Mouse (Mus musculus): ENCODE results near the gene Zfand3. TPM values are rescaled to one million over a fixed set of nuclear protein-coding genes. Genes with fewer than 3 reads are reported as not detected.

Gene Zfand3
- total RNA-seq, 2 experiments from 2014 or later = 91.3 to 106 TPM

GRCm38 (mm10) chr17:29995986-29996385, 8.5 kb upstream of the Zfand3 start:
- no peak for DNase-seq (ENCODE audit: low spot score in 2 of 2)

- DNase-seq (ENCODE audit: low spot score in 2 of 2) = no peak
These were observed 6.8 kb upstream of the Zfand3 start for GRCm38 (mm10) chr17:29997726-29998125.

DNA sequence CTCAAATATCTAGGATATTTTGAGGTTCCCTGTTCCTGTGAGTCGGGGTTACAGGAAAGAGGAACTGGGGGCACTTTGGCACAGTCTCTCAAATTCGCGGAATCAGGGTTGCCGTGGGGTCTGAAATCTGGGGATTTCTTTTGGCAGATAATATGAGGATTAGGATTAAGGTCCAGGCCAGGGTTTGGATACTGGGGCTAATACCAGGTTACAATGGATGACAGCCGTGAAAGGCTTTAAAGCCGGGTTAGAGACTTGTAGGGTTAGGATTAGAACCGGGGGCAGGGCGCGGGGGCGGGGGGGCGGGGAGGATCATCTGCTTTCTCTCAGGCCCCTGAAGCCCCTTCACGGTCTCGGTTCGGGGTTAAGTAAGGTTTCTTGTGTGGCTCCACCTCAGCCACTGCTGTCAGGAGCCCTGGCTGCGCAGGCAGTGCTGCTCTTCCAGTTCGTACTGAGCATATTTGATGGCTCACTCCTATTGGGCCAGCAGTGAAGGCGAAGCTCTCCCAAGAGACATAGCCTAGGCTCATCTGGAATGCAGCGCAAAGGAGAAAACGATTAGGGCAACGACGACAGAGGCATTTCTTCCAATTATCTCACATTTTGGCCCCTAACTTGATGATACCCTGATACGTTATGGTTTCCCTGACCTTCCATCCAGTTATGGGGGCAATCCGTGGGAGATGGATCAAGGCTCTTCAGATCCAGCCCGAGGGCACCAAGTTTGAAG, 5.8 kb upstream of the Zfand3 start:
- no peak for DNase-seq (ENCODE audit: low spot score in 2 of 2)

DNA sequence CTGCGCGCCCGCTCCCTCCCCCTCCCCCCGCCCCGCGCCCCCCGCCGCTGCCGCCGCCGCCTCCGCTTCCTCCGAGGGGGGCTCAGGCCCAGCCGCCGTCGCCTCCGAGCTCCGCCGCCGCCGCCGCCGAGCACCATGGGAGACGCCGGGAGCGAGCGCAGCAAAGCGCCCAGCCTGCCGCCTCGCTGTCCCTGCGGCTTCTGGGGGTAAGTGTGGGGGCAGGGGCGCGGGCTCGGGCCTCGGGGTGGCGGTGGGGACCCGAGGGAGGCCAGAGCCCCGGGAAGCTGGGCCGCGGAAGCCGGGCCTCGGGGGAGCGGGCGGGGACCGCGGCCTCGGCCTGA, 540 bp downstream of the Zfand3 start:
- no peak for DNase-seq (ENCODE audit: low spot score in 2 of 2)

DNA sequence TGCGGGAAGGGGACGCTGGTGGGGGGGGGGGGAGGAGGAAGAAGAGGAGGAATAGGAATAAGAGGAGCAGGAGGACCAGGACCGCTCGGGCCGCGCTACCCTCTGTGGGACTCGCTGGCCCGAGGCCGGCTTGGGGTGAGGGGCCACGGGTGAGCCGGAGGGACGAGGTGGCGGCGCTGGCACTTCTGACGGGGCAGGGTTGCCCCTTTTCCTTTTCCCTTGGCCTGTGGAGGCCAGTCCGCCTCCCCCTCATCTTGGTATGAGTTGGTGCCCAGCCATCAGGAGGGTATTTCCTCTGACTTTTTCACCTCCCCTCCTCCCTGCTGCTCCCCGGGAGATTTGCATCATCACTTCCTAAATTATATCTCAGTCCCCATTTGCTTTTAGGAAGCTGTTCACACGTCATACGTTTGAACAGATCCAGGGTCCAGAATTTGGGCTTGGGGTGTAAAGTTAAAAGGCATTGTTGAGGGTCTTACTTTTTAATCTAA, 963 bp downstream of the Zfand3 start:
- peak; percentile 35 to 46 for DNase-seq (ENCODE audit: low spot score in 2 of 2)

- DNase-seq (ENCODE audit: low spot score in 2 of 2) = no peak
These were observed 2.3 kb downstream of the Zfand3 start for GRCm38 (mm10) chr17:30006877-30007276.

- DNase-seq (ENCODE audit: low spot score in 2 of 2) = no peak
These were observed 3.4 kb downstream of the Zfand3 start for GRCm38 (mm10) chr17:30007883-30008282.

DNA sequence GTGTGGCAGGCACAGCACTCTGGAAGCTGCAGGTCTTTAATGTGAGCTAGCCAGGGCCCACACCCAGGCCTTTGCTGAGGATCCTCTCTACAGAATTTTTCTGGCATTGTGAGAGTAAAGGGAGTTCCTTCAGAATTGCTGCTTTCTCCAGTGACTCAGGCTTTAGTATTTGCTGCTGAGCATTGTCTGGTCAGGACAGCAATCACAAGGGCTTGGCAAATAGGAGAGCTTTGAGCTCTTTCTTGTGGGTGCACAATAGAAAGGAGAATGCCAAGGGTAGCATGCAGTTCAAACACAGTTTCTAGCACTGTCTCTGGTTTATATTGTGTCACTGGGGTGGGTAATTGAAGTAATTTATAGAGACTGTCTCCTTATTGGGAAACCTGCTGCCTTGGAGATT, 3.9 kb downstream of the Zfand3 start:
- DNase-seq (ENCODE audit: low spot score in 2 of 2) = no peak

DNA sequence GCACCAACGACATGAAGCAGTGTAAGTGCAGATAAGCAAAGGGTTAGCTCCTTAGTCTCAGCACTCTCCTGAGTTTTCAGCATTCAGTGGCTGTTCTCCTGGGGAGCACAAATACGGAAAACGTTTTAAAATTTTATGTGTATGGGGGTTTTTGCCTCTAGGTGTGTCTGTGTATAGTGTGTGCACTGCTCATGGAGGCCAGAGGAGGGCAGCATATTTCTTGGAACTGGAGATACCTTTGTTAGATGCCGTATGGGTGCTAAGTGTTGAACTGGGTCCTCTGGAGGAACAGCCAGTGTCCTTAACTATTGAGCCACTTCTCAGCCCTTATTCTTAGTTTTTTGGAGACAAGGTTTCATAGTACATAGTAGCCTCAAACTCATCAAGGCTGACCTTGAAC, 10.1 kb downstream of the Zfand3 start:
- no peak for DNase-seq (ENCODE audit: low spot score in 2 of 2)

- no peak for DNase-seq (ENCODE audit: low spot score in 2 of 2)
These were observed 14.5 kb downstream of the Zfand3 start for GRCm38 (mm10) chr17:30018927-30019610.

DNA sequence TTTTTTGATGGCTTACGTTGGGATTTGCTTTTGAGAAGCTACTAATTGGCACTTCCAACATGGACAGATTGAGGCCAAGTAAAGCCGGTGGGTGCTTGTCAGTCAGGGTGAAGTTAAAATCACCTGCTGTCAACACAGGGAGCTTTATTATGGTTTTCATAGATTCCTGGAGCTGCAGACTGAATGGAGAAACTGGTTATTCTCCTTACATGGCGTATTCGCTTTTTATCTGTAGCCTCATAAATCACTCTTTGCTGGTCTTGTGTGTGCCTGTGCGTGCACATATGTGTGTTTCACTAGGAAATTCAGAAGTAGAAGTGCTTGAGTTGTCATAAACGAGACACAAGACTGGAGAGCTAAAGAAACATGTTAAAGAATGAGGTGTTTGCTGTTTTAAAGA, 15.4 kb downstream of the Zfand3 start:
- DNase-seq (ENCODE audit: low spot score in 2 of 2) = no peak

GRCm38 (mm10) chr17:30024651-30025050, 20.1 kb downstream of the Zfand3 start:
- peak; percentile 69 to 77 for DNase-seq (ENCODE audit: low spot score in 2 of 2)

- no peak for DNase-seq (ENCODE audit: low spot score in 2 of 2)
These were observed 22.1 kb downstream of the Zfand3 start for GRCm38 (mm10) chr17:30026617-30027016.

GRCm38 (mm10) chr17:30027343-30028029, 23.0 kb downstream of the Zfand3 start:
- peak in 1 of 2 experiments; percentile 33 for DNase-seq (ENCODE audit: low spot score in 2 of 2)

DNA sequence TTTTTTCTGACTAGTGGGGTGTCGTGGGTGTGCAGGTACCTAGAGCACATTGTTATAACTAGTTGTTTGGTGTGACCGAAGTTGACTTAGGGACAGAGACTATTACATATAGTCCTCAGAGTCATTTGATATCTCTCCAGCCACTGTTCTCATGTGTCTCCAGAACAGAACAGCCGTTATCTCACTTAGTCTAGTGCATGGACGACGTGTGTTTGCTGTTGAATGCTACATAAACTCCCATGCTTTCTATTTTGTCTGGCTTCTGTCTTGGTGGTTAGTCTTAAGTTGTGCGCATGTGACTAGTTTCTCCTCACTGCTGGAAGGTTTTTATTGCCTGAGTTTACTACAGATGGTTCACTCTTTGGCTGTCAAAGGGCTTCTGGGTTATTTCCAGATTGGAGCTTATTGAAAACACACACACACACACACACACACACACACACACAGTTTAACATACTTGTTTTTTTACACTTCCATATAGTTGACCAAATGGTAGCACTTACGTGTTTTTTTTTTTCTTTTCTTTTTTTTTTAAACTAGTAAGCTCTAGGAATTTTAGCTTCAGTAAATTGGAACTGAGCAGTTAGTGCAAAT, 25.2 kb downstream of the Zfand3 start:
- no peak for DNase-seq (ENCODE audit: low spot score in 2 of 2)

DNA sequence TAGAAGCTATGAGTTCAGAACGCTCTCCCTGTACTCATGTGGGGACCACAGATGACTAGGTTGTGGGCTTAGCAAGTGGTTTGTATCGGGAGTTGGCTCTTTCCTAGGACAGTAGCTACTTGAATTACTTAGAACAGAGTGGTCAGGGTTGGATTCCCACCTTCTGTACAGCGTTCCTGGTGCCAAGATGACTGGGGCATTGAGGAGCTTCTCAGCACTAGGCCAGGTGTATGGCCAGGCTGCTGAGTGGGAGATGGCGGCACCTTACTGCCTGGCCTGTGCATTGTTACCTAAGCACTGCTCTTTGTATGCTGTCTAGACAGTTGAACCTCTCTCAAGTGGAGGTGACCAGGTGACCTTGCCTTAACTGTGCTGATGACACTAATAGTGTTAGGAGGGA, 28.3 kb downstream of the Zfand3 start:
- no peak for DNase-seq (ENCODE audit: low spot score in 2 of 2)

DNA sequence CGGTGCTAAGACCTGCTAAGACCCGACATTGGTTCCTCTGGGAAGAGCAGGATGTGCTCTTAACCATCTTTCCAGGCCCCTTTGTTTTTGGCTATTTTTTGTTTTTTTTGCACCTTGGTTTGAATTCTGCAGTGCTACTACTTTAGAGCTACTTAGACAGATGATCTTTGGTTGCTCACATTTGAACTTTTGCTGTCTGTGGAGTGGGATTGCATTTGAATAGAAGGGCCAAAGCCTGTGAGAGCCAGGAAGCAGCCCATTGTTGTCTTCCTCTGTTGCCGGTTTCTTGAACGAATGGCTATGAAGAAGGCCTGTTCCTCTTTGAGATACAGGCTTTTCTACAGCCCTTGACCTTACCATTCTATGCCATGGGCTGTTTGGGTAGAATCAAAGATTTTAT, 29.5 kb downstream of the Zfand3 start:
- no peak for DNase-seq (ENCODE audit: low spot score in 2 of 2)

- no peak for DNase-seq (ENCODE audit: low spot score in 2 of 2)
These were observed 30.9 kb downstream of the Zfand3 start for GRCm38 (mm10) chr17:30035216-30036005.

DNA sequence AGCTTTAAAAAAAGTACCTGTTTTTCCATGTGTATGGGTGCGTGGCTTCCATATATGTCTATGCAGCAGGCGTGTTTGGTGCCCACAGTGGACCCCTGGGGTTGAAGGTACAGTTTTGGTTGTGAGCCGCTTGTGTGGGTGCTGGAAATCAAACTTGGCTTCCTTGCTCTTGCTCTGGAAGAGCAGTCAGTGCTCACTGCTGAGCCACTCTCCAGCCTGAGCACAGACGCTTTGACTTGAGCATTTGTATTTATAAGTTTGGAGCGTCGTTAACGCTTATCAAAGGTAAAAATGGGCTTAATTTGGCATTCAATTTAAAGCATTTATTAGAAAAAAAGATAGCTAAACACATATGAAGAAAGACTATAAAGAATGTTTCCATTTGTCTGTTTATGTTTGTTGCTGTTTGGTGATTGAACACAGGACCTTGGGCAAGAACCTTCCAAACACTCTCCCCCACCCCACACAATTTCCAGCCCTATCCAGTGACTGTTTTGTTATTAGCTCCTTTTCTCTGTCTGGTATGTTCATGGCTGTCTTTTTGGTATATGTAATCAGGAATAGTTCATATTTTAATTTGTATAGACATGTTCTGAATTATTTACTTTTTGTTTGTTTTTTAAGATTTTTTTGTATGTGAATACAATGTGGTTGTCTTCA, 38.8 kb downstream of the Zfand3 start:
- no peak for DNase-seq (ENCODE audit: low spot score in 2 of 2)

GRCm38 (mm10) chr17:30045181-30045580, 40.6 kb downstream of the Zfand3 start:
- DNase-seq (ENCODE audit: low spot score in 2 of 2) = no peak

Data from layer of hippocampus, postnatal 10 days (tissue).